Mouse (Mus musculus) adipocyte (in vitro differentiated cells): ENCODE results near the gene Kcnma1.

Experiments used
- DNase-seq: peaks from one replicate; pipeline ENCODE4 v3.0.0-alpha.2; 2016; ENCODE audit warnings: low spot score

Gene Kcnma1

GRCm38 (mm10) chr14:23782845-23783609 is 231.3 kb downstream of the Kcnma1 start:
- DNase-seq, result no peak

- no peak for DNase-seq
Observed at GRCm38 (mm10) chr14:23774542-23774941, 239.7 kb downstream of the Kcnma1 start.

DNA sequence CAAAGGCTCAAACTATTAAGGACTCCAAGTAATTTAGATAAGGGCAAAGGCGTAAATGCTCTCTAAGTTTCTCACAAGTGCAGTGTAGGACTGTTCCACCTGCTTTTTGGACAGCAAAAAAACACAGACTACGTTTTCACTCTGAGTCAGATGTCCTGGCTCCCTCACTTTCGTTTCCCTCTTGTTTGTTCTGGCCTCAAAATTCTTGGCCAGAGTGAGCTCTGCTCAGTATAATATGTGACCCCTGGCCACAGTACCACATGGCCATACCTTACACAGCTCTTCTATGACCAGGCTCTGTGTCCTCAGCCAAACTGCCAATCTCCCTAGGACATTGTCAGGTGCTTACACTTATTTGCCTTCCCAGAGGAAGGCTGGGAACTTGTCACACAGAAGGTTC is 241.6 kb downstream of the Kcnma1 start:
- DNase-seq, result peak; percentile 3

DNA sequence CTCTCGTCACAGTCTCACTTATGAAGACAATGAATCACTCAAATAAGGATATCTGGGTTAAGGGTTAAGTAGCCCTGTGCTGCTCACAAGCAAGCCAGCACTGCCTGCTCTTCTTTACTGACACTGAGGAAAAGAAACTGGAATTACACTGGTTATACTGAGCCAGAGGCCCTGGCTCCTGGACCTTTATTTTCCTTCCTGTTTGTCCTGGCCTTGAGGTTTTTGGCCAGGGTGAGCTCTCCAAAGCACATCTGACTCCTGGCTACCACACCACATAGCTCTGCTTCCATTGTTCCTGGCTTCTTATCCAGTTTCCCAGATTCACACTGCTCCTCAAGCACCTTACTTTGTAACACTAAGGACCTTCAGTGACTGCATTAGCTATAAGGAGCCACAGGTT is 242.5 kb downstream of the Kcnma1 start:
- DNase-seq, result no peak

- DNase-seq, result no peak
Observed at GRCm38 (mm10) chr14:23762471-23762870, 251.8 kb downstream of the Kcnma1 start.

GRCm38 (mm10) chr14:23759626-23760025 is 254.7 kb downstream of the Kcnma1 start:
- DNase-seq, result no peak

- no peak for DNase-seq
Observed at GRCm38 (mm10) chr14:23758421-23758820, 255.9 kb downstream of the Kcnma1 start.

DNA sequence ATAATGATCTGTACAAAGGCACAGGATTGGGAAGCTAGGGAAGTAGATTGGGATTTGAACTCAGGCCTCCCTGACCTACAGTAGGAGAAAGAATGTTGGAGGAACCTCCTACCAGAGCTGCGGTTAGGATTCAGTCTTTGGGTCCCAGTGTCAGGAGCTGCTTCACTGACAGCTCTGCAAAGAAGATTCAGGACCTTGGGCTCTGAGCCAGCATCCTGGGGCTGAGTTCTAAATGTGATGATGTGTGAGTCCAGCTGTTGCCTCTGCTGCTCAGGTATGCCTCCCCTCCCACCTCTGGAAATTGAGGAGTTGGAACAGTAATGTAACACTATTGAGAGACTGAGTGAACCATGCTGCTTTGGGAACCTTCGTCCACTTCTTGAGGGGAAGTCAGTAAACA is 266.3 kb downstream of the Kcnma1 start:
- no peak for DNase-seq

GRCm38 (mm10) chr14:23746976-23747375 is 267.3 kb downstream of the Kcnma1 start:
- no peak for DNase-seq

DNA sequence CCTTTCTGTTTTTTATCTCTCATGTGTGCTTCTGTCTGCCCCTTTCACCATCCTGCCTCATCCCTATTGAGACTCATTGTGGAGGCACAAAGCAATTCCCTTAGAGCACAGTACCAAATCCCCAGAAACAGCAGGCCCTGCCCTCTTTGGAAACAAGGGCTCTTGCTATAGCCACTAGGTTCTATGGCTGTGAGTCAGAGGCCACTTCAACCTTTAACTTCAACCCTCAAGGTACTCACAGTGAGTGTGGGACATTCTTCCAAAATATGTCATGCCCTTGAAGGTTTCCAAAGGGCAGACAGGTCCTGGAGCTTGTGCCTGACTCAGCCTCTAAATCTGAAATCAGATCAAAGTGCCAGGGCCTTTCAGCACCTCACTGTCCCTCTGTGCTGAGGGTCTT is 272.8 kb downstream of the Kcnma1 start:
- DNase-seq, result no peak

DNA sequence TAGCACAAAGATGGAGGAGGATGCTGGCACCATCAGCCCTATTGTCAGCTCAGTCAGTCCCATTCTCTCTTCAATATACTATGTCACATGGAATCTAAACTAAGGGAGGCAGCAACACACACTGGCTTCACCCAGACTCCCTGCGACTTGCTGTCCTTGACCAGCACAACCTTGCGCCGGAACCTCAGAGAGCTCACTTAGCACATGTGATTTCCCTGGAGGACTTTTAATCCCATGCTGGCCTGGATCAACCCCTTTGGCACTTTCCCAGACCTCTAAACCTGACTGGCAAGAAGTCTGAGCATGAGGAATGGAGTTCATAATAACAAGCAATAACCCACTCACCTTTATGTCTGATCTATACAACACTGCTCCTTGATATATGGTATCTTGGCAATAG is 280.1 kb downstream of the Kcnma1 start:
- no peak for DNase-seq

GRCm38 (mm10) chr14:23729377-23729776 is 284.9 kb downstream of the Kcnma1 start:
- no peak for DNase-seq

DNA sequence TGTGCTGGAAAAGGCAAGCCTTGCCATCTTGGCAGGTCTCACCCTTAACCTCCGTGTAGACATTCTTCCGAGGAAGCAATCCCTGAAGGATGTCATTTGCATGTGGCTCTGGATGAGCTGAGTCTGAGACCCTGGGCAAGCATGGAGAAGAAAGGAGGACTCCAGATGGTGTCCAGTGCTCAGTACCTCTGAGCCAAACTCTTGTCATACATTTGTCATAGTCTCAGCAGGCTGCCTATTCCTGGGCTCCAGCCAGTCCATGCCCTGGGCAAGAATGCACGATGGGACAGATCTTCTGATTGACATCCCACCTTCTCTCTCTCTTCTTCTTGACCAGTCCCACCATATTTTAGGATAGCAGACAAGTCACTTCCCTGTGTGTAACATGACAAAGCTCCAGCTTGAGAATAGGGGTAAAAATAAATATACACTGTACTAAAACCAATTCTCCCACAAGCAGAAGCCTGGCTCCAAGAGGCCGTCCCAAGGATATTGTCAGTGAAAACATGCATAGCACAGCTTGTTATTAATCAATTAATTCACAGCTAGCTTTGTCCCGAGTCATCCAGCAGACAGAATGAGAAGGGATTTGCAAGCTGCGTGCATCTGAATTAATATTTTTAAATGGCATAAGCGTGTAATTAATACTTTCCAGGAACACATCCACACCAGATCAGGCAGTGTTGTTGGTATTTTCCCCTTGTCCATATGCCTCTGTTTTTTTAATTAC is 290.4 kb downstream of the Kcnma1 start:
- DNase-seq, result no peak

DNA sequence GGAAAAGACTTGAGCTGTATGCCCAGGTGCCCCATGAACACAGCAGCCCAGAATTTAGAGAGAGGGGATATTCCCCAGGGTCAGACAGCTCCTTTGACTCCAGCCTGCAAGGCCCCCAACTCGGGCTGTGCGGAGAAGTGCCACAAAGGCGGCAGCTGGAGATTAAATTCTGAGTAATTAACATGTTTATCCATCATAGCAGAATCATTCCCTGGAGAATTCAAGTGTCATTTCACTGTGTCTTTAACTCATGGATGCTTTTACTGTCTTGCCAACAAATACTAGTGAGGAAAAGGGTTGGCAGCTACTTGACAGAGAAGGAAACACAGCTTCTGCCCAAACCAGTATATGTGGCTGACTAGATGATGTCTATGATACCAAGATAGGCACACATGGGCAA is 295.0 kb downstream of the Kcnma1 start:
- no peak for DNase-seq

GRCm38 (mm10) chr14:23718667-23719066 is 295.6 kb downstream of the Kcnma1 start:
- no peak for DNase-seq

DNA sequence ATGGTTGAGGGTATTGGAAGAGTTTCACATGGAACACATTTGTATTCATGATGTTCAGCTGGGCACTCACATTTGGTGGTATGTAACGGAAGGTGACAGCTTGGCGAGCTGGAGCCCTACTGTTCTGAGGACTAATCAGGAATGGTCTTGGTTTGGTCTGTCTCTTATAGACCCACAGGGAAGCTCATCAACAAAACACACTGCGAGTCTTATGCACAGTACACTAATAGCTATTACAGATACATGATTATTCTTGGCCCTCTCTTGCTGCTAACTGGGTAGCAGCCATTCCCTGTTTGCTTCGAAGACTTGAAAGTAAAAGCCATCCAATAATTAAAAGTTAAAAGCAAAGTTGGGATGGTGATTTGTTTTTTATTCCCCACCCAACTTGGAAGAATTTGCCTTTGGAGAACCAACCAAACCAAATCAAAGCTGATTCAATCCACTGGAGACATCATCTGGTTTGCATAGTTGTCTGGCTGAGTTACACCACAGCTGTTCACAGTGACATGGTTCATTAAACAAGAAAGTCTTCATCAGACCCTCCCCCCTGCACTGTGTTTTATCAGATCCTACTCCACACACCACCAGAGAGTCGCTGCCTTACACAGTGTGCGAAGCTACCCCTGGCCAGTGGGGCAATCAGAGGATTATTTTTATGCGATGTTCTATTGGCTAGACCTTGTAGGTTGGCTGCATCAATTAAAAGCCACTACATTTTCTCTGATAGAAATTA is 299.7 kb downstream of the Kcnma1 start:
- DNase-seq, result no peak

- DNase-seq, result no peak
Observed at GRCm38 (mm10) chr14:23712891-23713290, 301.4 kb downstream of the Kcnma1 start.

- DNase-seq, result no peak
Observed at GRCm38 (mm10) chr14:23710954-23711353, 303.3 kb downstream of the Kcnma1 start.

GRCm38 (mm10) chr14:23706837-23707236 is 307.5 kb downstream of the Kcnma1 start:
- DNase-seq, result no peak

GRCm38 (mm10) chr14:23705647-23706046 is 308.6 kb downstream of the Kcnma1 start:
- DNase-seq, result no peak

DNA sequence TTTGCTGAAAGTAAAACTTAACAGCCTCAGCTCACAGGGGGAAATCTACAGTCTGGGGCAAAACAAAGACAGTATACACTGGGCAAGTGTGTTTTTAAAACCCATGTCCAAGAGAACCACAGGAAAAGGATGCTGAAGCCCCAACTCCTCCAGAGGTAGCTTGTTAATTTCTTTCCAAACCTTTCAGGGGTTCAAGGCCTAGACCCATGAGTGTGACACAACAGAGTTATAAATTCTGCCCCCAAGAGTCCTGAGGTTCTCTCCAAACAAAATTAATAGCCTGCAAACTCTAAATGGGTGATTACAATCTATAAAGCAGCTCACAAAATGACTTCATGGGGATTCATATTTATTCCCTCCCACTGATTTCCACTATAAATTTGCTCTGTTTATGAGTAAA is 310.0 kb downstream of the Kcnma1 start:
- no peak for DNase-seq

- no peak for DNase-seq
Observed at GRCm38 (mm10) chr14:23696341-23696740, 317.9 kb downstream of the Kcnma1 start.

- DNase-seq, result no peak
Observed at GRCm38 (mm10) chr14:23689681-23690080, 324.6 kb downstream of the Kcnma1 start.
